Mouse (Mus musculus) liver, adult 2 months (tissue): ENCODE data around the gene Rabac1.

Experiments
- CTCF ChIP-seq: fragments of 200-500 bp; IDR thresholded peaks from 2 replicates; pipeline ENCODE4 v1.5.1; 2011; ENCODE audit warnings: low read depth, low read length, control low read depth
- POLR2A ChIP-seq: fragments of 200-500 bp; IDR thresholded peaks from 2 replicates; pipeline ENCODE4 v1.6.1; 2011; ENCODE audit warnings: low read length, control low read depth; ENCODE audit not compliant: insufficient read depth; ENCODE audit errors: extremely low read depth

GRCm38 (mm10) chr7:24954450-24954849, 18.1 kb downstream of the Rabac1 start:
- TF ChIP-seq CTCF: no peak
- no peak for TF ChIP-seq POLR2A
